Mouse (Mus musculus) spleen, adult 12 weeks (tissue): Measurements from ENCODE around the gene Kmt2d.

Source experiments
- DNase-seq: peaks from one replicate; pipeline ENCODE4 v3.0.0; 2022; ENCODE audit warnings: low spot score

Kmt2d gene

DNA sequence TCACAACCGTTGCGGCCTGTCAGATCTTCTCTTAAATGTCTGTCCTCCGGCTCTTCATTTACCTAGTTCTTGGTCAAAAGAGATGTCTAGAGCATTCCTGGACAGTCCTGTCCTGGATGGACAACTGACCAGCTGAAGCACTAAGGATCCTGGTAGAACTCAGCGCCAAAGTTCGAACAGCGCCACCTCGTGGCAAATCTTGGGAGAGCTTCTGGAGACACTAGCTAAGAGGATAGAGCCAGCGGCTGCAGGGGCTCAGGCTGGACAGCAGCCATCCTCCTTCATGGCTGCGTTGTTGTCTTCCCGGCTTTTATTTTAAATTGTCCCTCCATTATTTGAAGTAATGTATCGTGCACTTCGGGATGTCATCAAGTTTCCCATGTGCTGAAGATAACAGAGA lies 71.6 kb downstream of the Kmt2d start:
- DNase-seq, result peak; percentile 52

DNA sequence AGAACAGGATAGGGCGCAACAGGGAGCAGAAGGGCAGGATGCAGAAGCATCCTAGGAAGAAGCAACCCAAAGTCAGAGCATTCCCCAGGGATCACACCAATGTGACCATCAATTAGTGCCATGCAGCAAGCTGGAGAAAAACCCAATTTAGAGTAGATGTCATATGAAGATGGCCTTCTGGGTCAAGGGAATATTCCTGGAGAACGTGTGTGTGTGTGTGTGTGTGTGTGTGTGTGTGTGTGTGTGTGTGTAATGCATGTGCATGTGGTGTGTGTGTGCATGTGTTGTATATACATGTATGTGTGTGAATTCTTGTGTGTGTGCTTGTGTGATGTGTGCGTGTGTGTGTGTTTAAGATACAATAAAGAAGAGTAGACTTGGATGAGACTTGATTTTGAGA lies 72.1 kb downstream of the Kmt2d start:
- no peak for DNase-seq

DNA sequence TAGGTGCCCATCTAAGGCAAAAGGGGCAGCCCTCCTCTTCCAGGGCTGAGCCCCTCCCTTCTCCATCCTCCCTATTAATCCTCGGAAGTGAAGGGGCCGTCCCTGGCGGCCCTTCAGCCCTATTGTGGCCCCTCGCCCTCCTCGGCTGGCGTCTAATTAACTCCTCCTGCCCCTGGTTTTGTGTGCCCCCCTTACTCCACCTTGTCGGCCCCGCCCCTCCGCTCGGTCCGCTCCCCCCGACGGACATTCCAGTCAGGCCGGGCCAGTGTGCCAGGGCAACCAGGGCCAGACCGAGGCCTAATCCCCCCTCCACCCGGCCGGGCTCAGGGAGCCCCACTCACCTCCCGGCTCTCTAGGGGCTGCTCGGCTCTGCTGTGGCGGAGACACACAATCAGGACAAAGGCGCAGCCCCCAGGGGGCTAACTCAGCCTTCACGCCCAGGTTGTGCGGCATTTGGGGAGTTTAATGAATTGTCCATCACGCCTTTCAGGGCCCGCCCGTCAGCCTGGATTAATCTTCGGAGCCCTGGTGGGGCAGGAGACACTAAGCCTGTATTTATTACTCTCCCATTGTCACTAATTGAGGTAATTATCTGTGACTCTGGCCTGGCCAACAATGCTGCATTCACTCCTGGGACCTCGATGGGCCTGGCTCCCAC lies 73.0 kb downstream of the Kmt2d start:
- DNase-seq, result no peak

DNA sequence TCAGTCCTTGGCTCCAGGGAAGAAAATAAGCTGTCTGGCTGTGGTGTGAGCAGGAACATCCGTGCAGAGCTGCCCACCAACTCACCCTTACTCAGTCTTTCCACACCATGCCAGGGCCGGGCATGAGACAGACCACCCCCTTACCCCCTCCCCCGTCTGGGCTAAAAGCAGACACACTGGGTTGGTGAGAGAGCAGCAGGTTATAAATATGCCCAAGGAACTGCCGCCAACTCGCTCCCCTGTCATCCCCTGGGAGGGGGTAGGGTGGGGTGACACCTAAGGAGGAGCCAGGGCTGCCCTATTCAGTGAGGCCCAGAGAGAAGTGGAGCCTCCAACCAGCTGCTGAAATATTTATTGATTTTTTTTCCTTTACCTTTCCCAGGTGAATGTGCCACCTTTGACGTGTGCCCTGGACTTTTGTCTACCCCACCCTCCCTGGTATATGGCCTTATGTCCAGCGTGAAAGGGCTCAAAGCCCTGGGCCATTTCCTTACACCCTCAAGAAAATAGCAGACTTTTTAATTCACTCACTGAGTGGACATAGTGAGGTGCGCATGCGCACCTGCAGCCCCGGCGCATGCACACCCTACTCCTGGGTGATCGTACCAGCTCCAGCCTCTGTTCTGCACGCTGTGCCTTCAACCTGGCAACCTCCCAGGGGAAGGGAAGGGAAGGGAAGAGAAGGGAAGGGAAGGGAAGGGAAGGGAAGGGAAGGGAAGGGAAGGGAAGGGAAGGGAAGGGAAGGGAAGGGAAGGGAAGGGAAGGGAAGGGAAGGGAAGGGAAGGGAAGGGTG lies 74.0 kb downstream of the Kmt2d start:
- no peak for DNase-seq

DNA sequence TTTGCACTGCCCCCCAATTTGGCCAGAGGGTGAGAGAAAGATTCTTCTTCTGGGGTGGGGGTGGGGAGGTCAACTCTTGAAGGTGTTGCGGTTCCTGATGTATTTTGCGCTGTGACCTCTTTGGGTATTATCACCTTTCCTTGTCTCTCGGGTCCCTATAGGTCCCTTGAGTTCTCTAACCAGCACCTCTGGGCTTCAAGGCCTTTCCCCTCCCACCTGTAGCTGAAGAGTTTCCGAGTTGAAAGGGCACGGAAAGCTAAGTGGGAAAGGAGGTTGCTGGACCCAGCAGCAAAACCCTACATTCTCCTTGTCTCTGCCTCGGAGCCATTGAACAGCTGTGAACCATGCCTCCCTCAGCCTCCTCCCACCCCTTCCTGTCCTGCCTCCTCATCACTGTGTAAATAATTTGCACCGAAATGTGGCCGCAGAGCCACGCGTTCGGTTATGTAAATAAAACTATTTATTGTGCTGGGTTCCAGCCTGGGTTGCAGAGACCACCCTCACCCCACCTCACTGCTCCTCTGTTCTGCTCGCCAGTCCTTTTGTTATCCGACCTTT lies 77.8 kb downstream of the Kmt2d start:
- no peak for DNase-seq

DNA sequence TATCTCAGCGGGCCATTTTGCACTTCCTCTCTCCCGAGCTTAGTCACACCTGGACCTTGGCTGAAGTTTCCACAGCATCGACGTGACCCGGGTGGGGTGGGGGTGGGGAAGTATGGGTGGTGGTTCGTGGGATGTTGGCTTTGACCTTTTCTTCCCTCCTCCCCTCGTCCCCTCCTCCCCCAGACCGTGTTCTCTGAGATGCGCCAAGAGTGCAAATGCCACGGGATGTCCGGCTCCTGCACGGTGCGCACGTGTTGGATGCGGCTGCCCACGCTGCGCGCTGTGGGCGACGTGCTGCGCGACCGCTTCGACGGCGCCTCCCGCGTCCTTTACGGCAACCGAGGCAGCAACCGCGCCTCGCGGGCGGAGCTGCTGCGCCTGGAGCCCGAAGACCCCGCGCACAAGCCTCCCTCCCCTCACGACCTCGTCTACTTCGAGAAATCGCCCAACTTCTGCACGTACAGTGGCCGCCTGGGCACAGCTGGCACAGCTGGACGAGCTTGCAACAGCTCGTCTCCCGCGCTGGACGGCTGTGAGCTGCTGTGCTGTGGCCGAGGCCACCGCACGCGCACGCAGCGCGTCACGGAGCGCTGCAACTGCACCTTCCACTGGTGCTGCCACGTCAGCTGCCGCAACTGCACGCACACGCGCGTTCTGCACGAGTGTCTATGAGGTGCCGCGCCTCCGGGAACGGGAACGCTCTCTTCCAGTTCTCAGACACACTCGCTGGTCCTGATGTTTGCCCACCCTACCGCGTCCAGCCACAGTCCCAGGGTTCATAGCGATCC lies 78.6 kb downstream of the Kmt2d start:
- DNase-seq, result no peak

DNA sequence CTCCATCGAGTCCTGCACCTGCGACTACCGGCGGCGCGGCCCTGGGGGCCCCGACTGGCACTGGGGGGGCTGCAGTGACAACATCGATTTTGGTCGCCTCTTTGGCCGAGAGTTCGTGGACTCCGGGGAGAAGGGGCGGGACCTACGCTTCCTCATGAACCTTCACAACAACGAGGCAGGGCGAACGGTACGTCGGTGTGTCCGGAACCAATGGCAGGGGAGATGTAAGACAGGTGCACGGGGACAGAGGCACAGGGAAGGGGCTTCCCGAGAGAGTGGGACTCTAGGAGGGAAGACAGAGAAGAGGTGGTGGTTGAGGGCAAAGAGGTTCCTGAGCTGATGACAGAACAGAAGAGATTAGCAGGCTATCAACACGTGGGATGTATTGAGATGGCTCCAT lies 79.2 kb downstream of the Kmt2d start:
- no peak for DNase-seq

DNA sequence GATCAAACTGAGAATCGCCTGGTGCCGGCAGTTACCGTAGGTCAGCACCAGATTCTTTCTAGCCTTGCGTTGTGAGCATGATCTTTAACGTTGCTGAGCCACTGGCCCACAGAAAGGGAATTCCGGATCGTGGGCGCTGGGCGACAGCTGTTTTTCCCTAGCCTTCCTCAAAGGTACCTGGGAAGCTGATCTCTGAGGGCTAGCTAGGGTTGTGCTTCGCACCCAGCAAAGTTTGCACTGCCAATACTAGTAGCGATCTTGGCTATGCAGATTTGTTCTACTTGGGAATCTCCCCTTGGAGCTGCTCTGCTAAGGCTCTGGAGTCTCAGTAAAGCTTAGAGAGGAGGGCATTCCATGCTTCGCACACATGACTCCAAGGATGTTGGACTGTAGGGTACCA lies 79.8 kb downstream of the Kmt2d start:
- DNase-seq, result no peak

DNA sequence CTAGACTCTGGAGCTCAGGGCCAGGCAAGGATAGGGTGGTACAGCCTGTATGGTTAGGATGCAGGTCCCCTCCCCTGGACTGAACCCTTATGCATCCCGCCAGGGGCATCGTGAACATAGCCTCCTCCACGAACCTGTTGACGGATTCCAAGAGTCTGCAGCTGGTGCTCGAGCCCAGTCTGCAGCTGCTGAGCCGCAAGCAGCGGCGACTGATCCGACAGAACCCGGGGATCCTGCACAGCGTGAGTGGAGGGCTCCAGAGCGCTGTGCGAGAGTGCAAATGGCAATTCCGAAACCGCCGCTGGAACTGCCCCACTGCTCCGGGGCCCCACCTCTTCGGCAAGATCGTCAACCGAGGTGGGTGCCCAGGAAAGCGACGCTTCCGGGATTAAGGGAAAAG lies 80.2 kb downstream of the Kmt2d start:
- DNase-seq, result no peak

DNA sequence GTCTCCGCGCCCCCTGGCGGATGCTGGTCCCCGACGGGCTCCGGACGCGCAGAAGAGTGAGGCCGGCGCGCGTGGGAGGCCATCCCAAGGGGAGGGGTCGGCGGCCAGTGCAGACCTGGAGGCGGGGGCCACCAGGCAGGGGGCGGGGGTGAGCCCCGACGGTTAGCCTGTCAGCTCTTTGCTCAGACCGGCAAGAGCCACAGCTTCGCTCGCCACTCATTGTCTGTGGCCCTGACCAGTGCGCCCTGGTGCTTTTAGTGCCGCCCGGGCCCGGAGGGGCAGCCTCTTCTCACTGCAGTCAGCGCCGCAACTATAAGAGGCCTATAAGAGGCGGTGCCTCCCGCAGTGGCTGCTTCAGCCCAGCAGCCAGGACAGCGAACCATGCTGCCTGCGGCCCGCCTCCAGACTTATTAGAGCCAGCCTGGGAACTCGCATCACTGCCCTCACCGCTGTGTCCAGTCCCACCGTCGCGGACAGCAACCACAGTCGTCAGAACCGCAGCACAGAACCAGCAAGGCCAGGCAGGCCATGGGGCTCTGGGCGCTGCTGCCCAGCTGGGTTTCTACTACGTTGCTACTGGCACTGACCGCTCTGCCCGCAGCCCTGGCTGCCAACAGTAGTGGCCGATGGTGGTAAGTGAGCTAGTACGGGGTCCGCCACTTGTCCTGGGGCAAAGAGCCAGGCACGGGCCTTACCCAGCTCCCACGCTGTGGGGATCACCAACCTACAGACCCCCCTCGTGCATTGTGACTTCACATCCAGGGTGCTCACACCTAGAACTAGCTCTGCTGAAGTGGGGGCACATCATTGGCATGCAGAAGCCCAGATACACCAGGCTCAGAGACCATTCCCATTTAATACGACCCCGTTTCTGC lies 81.1 kb downstream of the Kmt2d start, which contains the start of gene Wnt1:
Wnt1 (plus strand) TSS at position 197 of the 875 bp plus-strand sequence.
- DNase-seq, result no peak

DNA sequence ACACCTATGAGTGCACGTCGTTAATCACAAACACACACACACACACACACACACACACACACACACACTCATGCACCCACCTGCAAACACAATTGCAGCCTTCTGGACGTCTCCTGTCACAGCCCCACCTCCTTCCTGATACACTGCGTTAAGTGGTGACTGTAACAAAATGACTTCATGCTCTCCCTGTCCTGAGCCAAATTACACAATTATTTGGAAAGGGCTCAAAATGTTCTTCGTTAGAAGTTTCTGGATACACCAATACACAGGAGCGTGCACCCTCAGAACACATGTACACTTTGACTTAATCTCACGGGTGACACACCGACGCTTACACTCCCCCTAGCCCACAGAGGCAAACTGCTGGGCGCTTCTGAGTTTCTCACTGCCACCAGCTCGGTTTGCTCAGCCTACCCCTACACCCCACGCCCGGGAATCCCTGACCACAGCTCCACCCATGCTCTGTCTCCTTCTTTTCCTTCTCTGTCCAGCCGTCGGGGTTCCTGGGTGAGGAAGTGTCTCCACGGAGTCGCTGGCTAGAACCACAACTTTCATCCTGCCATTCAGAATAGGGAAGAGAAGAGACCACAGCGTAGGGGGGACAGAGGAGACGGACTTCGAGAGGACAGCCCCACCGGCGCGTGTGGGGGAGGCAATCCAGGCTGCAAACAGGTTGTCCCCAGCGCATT lies 81.9 kb downstream of the Kmt2d start:
- no peak for DNase-seq

DNA sequence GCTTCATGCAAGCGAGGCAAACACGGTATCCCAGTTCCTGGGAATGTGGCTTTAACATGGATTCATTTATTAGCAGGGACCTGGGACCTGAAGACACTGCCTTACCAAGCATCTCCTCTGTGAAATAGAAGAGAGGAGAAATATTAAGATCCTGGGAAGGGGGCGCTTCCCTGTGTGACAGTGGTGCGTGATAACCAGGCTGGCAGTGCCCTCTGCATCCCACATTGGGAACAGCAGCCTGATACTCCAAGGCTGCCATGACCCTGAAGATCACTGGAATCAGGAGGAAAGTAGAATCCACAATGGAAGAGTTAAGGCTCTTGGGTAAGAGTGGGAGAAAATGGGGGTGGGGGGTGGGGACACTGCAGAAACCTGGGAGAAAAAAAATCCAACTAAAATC lies 83.1 kb downstream of the Kmt2d start:
- no peak for DNase-seq

DNA sequence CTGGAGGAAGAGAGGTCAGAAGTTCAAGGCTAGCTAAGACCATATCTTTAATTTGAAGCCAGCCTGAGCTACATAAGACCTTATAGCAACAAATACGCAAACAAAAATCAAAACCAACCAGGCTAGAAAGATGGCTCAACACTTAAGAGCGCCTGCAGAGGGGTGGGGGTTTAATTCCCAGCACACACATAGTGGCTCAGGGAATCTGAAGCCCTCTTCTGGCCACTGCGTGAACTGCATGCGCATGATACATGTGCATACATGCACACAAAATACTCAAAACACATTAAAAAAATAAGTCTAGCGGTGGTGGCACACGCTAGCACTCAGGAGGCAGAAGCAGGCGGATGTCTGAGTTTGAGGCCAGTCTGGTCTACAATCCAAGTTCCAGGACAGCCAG lies 85.3 kb downstream of the Kmt2d start:
- no peak for DNase-seq
